Mouse (Mus musculus) neutrophil, adult 5-6 weeks (primary cell): ENCODE data around the gene Cacna1c. TPM values are rescaled to one million over a fixed set of nuclear protein-coding genes. Genes with fewer than 3 reads are reported as not detected.

Experiments used
- ATAC-seq: fragments of 151-379, 151-347 bp; 2 replicates; pipeline ENCODE4 v1.8.0; 2017; ENCODE audit warnings: mild to moderate bottlenecking, moderate TSS enrichment; ENCODE audit not compliant: insufficient number of reproducible peaks, poor library complexity, low FRiP score, severe bottlenecking; ENCODE audit errors: extremely low read depth
- total RNA-seq: library from RNA; stranded (forward); fragments of 200-1000 nt; gene quantifications from 2 replicates; pipeline ENCODE4 v1.2.3, GENCODE M21; 2017

Cacna1c gene
- total RNA-seq, 1 experiment from 2014 or later: 0.12 TPM

- ATAC-seq: no peak
These were observed 156.4 kb downstream of the Cacna1c start for GRCm38 (mm10) chr6:119039815-119040214.

- no peak for ATAC-seq
These were observed 156.9 kb downstream of the Cacna1c start for GRCm38 (mm10) chr6:119039293-119039692.

DNA sequence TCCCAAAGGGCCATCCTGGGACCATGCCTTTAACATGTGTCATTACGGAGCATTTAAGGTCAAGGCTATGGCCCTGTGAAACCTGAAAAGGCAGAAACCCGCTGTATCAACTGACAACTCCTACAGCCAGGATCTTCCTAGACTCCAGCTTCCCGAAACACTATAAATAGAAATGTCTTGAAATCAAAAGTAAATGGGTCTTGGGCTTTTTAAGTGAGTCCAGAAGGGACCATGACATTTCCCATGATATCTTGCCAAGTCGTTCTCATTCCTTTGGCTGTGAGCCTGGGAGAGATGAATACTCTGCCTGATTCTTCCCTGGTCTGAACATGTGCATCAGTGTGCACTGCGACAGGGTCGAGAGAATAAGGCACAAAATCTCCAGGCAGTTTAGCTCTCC is 158.4 kb downstream of the Cacna1c start:
- no peak for ATAC-seq

DNA sequence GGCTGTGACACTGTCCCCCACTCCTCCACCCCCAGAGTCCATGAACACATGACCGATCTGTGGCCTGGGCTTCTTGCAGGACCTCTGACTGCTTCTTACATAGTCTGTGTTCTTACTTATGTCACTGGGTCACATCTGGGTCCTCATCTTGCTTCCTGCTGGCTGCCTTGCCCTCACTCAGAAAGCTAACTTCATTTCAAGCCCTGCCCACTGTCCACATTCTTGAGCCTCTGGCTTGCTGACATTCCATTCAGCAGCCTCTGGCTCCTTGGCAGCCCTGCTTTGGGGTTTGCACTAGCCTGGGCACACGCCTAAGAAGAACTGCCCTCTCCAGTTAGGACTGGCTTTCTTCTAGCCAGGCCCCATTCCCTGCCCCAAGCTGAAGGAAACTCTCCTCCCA is 159.2 kb downstream of the Cacna1c start:
- no peak for ATAC-seq

- no peak for ATAC-seq
These were observed 160.9 kb downstream of the Cacna1c start for GRCm38 (mm10) chr6:119035361-119035760.

DNA sequence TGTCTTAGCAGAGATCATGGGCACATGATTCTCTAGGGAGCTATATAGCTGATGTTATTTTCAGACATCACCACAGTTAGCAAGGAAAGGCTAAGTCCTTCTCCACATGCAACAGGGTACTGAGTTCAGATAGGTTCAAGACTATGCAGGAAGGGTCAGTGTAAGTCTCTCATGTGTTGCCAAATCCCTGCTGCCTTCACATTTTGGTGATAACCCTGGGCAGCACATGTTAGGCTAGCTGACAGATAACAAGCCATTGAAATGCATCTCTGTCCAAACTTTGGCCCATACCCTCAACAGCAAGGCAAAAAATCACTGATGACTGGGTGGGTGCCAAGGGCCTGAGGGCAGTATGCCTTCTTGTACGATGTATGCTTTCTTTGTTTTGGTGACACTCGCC is 161.3 kb downstream of the Cacna1c start:
- ATAC-seq: no peak

DNA sequence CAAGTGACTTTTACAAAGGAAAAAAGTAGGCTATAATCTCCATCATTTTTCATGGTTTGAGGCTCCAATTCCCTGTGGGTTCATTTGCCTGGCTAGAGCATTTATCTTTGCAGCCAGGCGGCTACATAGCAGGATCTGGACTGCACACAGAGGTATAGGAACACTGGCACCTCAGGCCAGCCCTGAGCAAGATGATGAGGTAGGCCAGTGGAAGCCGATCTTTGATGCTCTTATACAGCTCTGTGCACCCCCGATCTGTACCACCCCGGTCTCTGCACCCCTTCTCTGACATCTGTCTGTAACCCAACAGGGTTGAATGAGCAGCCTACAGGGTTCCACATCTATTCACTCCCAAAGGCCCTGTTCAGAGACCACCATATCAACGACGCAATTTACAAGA is 168.3 kb downstream of the Cacna1c start:
- ATAC-seq: no peak

DNA sequence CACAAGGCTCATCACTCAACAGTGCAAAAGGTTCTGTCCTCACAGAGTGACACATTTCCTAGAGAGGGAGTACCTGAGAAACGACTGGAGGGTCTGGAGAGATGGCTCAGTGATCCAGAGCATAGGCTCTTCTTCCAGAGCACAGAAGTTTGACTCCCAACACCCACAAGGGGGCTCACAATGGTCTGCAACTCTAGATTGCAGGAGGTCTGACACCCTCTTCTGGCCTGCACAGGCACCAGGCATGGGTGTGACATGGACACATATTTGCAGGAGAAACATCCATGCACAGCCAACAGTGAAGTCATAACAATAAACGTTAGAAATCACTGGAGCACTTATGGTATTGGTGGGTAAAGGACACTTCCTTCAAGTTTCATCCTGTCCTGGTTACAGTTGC is 173.4 kb downstream of the Cacna1c start:
- ATAC-seq: no peak

GRCm38 (mm10) chr6:119021226-119021625 is 175.0 kb downstream of the Cacna1c start:
- no peak for ATAC-seq

- ATAC-seq: no peak
These were observed 177.3 kb downstream of the Cacna1c start for GRCm38 (mm10) chr6:119018956-119019355.

- ATAC-seq: no peak
These were observed 178.0 kb downstream of the Cacna1c start for GRCm38 (mm10) chr6:119018256-119018655.

GRCm38 (mm10) chr6:119017498-119017897 is 178.7 kb downstream of the Cacna1c start:
- ATAC-seq: no peak

DNA sequence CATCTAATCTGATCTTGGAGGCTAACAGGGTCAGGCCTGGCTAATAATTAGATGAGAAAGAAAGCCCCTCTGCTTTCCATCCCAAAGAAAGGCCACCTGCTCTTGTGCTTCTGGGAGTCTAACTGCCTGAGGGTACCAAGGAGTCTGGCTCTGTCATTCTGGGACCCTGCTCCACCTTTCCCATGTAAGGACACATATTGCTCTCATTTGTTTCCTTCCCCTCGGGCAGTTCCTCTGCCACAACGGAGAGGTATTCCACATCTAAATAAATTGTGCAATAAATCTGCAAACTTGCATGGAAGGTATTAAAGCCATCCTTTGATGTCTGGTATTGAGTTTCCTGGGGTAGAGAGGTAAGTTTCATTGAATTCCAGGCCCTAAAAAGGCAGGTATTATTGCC is 180.9 kb downstream of the Cacna1c start:
- ATAC-seq: no peak

- ATAC-seq: no peak
These were observed 182.8 kb downstream of the Cacna1c start for GRCm38 (mm10) chr6:119013168-119014098.

- ATAC-seq: no peak
These were observed 185.3 kb downstream of the Cacna1c start for GRCm38 (mm10) chr6:119010875-119011274.

- ATAC-seq: no peak
These were observed 186.7 kb downstream of the Cacna1c start for GRCm38 (mm10) chr6:119009526-119009925.

GRCm38 (mm10) chr6:119008638-119009166 is 187.5 kb downstream of the Cacna1c start:
- no peak for ATAC-seq

DNA sequence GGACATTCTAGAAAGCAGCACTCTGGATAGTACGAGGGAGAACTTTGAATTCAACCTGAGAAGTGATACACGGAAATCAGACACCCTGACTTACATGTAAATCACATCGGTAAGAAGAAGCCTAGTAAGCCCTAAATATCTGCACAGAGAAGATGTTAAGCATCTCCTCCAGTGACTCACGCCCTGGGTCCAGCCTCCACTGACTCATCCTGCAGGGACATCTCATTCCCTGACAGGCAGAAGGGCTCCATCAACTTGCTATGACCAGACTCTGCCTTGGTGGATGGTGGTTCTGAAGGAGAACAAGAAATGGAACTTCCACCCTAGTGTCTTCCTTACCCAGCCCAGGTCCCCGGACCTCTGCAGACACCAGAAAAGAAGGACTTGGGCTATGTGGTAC is 191.6 kb downstream of the Cacna1c start:
- no peak for ATAC-seq

- no peak for ATAC-seq
These were observed 194.8 kb downstream of the Cacna1c start for GRCm38 (mm10) chr6:119001442-119001841.

DNA sequence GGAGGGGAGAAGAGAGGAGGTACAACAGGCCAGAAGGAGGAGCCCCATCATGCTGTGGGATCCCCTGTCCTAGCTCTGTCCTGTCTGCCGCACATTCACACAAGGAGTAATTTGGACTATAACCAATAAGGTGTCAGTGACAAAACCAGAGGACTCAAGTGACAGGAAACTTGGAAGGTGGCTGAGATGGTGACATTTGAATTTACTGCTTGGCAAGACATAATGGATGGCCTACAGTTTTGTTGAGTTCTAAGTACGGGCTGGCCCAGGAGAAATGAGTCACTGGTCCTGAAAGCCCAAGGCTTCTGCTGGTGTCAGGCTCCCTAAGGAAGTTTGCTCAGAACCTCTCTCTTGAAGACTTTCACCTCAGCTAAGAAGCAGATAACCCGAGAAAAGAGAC is 196.0 kb downstream of the Cacna1c start:
- ATAC-seq: no peak
